Mouse (Mus musculus) liver, embryonic 14.5 days (tissue): ENCODE measurements around the gene Mfsd7a. TPM values are rescaled to one million over a fixed set of nuclear protein-coding genes. Genes with fewer than 3 reads are reported as not detected.

Source experiments
- ATAC-seq: fragments of 200-750 bp; cut with Nextera tagmentation; 2 replicates; pipeline ENCODE4 v1.8.0; 2017; ENCODE audit warnings: moderate number of reproducible peaks, mild to moderate bottlenecking, moderate library complexity; ENCODE audit not compliant: insufficient read depth
- DNase-seq, 3 experiments: peaks; one replicate each; pipeline ENCODE4 v3.0.0-alpha.2; 2012 to 2013; ENCODE audit warnings: low read depth in 3 of 3, low spot score in 3 of 3
- H3K27ac ChIP-seq: fragments of 300-500 bp; sonication (generic); 2 replicates; pipeline ENCODE4 v1.5.1; 2014; ENCODE audit warnings: moderate library complexity, mild to moderate bottlenecking, control low read depth, inconsistent platforms
- H3K27me3 ChIP-seq: fragments of 300-500 bp; sonication (generic); 2 replicates; pipeline ENCODE4 v1.6.1; 2014; ENCODE audit warnings: mild to moderate bottlenecking, low read length, moderate library complexity; ENCODE audit not compliant: control insufficient read depth, insufficient read depth
- H3K36me3 ChIP-seq: fragments of 300-500 bp; sonication (generic); replicated peaks from 2 replicates; pipeline ENCODE4 v1.6.1; 2014; ENCODE audit warnings: low read depth; ENCODE audit not compliant: control insufficient read depth, insufficient read depth
- H3K4me1 ChIP-seq, 2 experiments: fragments of 200-500 bp in 1 of 2; fragments of 300-500 bp in 1 of 2; sonication (generic) in 1 of 2; replicated peaks; 2 replicates each; pipeline ENCODE4 v1.6.1; 2012 to 2014; ENCODE audit warnings: antibody characterized with exemption in 1 of 2, inconsistent platforms in 1 of 2, low read length in 1 of 2; ENCODE audit not compliant: control insufficient read depth in 2 of 2, insufficient read depth in 2 of 2
- H3K4me2 ChIP-seq: fragments of 300-500 bp; sonication (generic); 2 replicates; pipeline ENCODE4 v1.6.1; 2014; ENCODE audit warnings: low read depth, mild to moderate bottlenecking, control low read depth, moderate library complexity
- H3K4me3 ChIP-seq, 2 experiments: fragments of 200-500 bp in 1 of 2; fragments of 300-500 bp in 1 of 2; sonication (generic) in 1 of 2; 2 replicates each; pipeline ENCODE4 v1.5.1; 2012 to 2014; ENCODE audit warnings: low read depth in 2 of 2, low read length in 2 of 2, mild to moderate bottlenecking in 2 of 2, control low read depth in 1 of 2, inconsistent platforms in 1 of 2, moderate library complexity in 1 of 2; ENCODE audit not compliant: insufficient read depth in 1 of 2
- H3K9ac ChIP-seq: fragments of 300-500 bp; sonication (generic); replicated peaks from 2 replicates; pipeline ENCODE4 v1.6.1; 2014; ENCODE audit warnings: mild to moderate bottlenecking, control low read depth, moderate library complexity
- H3K9me3 ChIP-seq: fragments of 300-500 bp; sonication (generic); 2 replicates; pipeline ENCODE4 v1.6.1; 2016; ENCODE audit warnings: low read length, mixed read lengths; ENCODE audit not compliant: control insufficient read depth
- CTCF ChIP-seq: IDR thresholded peaks from 2 replicates; pipeline ENCODE4 v1.5.1; 2016; ENCODE audit warnings: antibody characterized with exemption, low read depth, control low read depth
- EP300 ChIP-seq: IDR thresholded peaks from 2 replicates; pipeline ENCODE4 v1.6.1; 2016; ENCODE audit warnings: antibody characterized with exemption, low read depth
- WGBS: fragments of 180-500 bp; shearing (Covaris S2); extraction: QIAGEN DNeasy Blood & Tissue Kit; methylation state at CpG from one replicate; pipeline ENCODE4 v1.1.7; 2014; ENCODE audit not compliant: insufficient replicate concordance; 5-methylcytosine and 5-hydroxymethylcytosine counted together
- polyA plus RNA-seq, 2 experiments: library from polyadenylated mRNA; depleted of rRNA in 1 of 2; stranded (reverse) in 1 of 2; unstranded in 1 of 2; fragments of >200 nt; fragmentation: Nextera tagmentation in 1 of 2; extraction: Ambion mirVana in 1 of 2; gene quantifications; 2 replicates each; pipeline versions ENCODE4 v1.2.1 to v1.2.3; 2012 to 2014

Mfsd7a gene
- polyA plus RNA-seq, 2 experiments, result 0.09 to 0.32 TPM

GRCm38 (mm10) chr5:108473737-108474136, 25.0 kb upstream of the Mfsd7a start:
- DNase-seq (no peak), ATAC-seq (no peak)
- Histone ChIP-seq H3K9ac (no peak overlapping the region), H3K36me3 (peaks cover 50% of the 10 kb centered on the region), H3K4me2 (no peak overlapping the region), H3K27me3 (no peaks in the 10 kb centered on the region), H3K4me3 (no peak overlapping the region), H3K9me3 (no peaks in the 10 kb centered on the region), H3K27ac (no peak overlapping the region), H3K4me1 (no peaks in the 10 kb centered on the region)
- WGBS, result 80% methylated on average over 4 of the region's 4 CpGs
- TF ChIP-seq CTCF (no peak), EP300 (no peak)

- H3K4me2 ChIP-seq, result no peak overlapping the region
- H3K9me3 ChIP-seq, result no peaks in the 10 kb centered on the region
- H3K9ac ChIP-seq, result no peak overlapping the region
- no peak overlapping the region for H3K27ac ChIP-seq
- 78% methylated on average over 7 of the region's 7 CpGs for WGBS
- H3K4me3 ChIP-seq, result no peak overlapping the region
- TF ChIP-seq CTCF, result no peak
- no peak for TF ChIP-seq EP300
- ATAC-seq (no peak), DNase-seq (no peak)
- H3K36me3 ChIP-seq, result peaks cover 23% of the 10 kb centered on the region
- H3K27me3 ChIP-seq, result no peaks in the 10 kb centered on the region
- H3K4me1 ChIP-seq, result peaks cover 24 to 27% of the 10 kb centered on the region in 2 experiments
Observed at GRCm38 (mm10) chr5:108469617-108470016, 20.9 kb upstream of the Mfsd7a start.

GRCm38 (mm10) chr5:108466647-108467046, 18.0 kb upstream of the Mfsd7a start:
- peak overlapping the region; percentile 87 for H3K4me2 ChIP-seq
- ATAC-seq, result no peak
- H3K36me3 ChIP-seq, result no peaks in the 10 kb centered on the region; the same call in 1 of the 2 replicates
- peak overlapping the region; percentile 14; the same call in 1 of the 2 replicates for H3K9ac ChIP-seq
- 92% methylated on average over 1 of the region's 1 CpGs for WGBS
- H3K4me1 ChIP-seq, result peaks cover 42 to 45% of the 10 kb centered on the region in 2 experiments
- no peak overlapping the region for H3K4me3 ChIP-seq
- peak overlapping the region; percentile 64 for H3K27ac ChIP-seq
- DNase-seq, result no peak
- H3K9me3 ChIP-seq, result no peaks in the 10 kb centered on the region
- no peak for TF ChIP-seq CTCF
- TF ChIP-seq EP300, result no peak
- H3K27me3 ChIP-seq, result no peaks in the 10 kb centered on the region

GRCm38 (mm10) chr5:108465131-108465891, 16.6 kb upstream of the Mfsd7a start:
- H3K9ac ChIP-seq, result peak overlapping the region; percentile 40; the same call in 1 of the 2 replicates
- H3K4me1 ChIP-seq, result peaks cover 47 to 50% of the 10 kb centered on the region in 2 experiments
- H3K27ac ChIP-seq, result peak overlapping the region; percentile 64
- H3K4me2 ChIP-seq, result peak overlapping the region; percentile 87
- ATAC-seq (peak; percentile 24; the same call in 1 of the 2 replicates), DNase-seq (peak; percentile 50 to 62 (median 56))
- H3K9me3 ChIP-seq, result no peaks in the 10 kb centered on the region
- H3K36me3 ChIP-seq, result no peaks in the 10 kb centered on the region; the same call in 1 of the 2 replicates
- WGBS, result 14% methylated on average over 6 of the region's 6 CpGs
- no peak overlapping the region; a peak in 1 of 4 replicates for H3K4me3 ChIP-seq
- peak; percentile 36; the same call in 1 of the 2 replicates for TF ChIP-seq EP300
- TF ChIP-seq CTCF, result no peak
- H3K27me3 ChIP-seq, result no peaks in the 10 kb centered on the region

- Histone ChIP-seq H3K4me3 (peak overlapping the region; percentile 87 to 94), H3K9me3 (no peaks in the 10 kb centered on the region), H3K4me2 (peak overlapping the region; percentile 87), H3K27me3 (peaks cover 3% of the 10 kb centered on the region; the same call in 1 of the 2 replicates), H3K36me3 (no peaks in the 10 kb centered on the region), H3K9ac (peak overlapping the region; percentile 98), H3K27ac (peak overlapping the region; percentile 51), H3K4me1 (peaks cover 45 to 52% of the 10 kb centered on the region in 2 experiments)
- TF ChIP-seq EP300 (no peak), CTCF (no peak)
- WGBS, result 49% methylated on average over 4 of the region's 4 CpGs
- ATAC-seq (no peak), DNase-seq (no peak)
Observed at GRCm38 (mm10) chr5:108462446-108462845, 13.8 kb upstream of the Mfsd7a start.
